Mouse (Mus musculus) stomach, embryonic 15.5 days (tissue): Measurements from ENCODE around the gene Olfr750. TPM values are rescaled to one million over a fixed set of nuclear protein-coding genes. Genes with fewer than 3 reads are reported as not detected.
"Not testable (repeated sequence)": the region's sequence is repeated elsewhere in the genome, so short reads cannot be mapped to it uniquely, and the experiment has no call there.

ENCODE experiments used
- ATAC-seq: fragments of 200-750 bp; cut with Nextera tagmentation; 2 replicates; pipeline ENCODE4 v1.8.0; 2017; ENCODE audit warnings: low read depth, moderate number of reproducible peaks, moderate TSS enrichment; ENCODE audit not compliant: insufficient read depth, low FRiP score
- H3K27ac ChIP-seq: fragments of 300-500 bp; sonication (generic); 2 replicates; pipeline ENCODE4 v1.5.1; 2015; ENCODE audit warnings: mild to moderate bottlenecking, inconsistent platforms
- H3K27me3 ChIP-seq: fragments of 300-500 bp; sonication (generic); replicated peaks from 2 replicates; pipeline ENCODE4 v1.6.1; 2015; ENCODE audit warnings: inconsistent platforms
- H3K36me3 ChIP-seq: fragments of 300-500 bp; sonication (generic); 2 replicates; pipeline ENCODE4 v1.6.1; 2015; ENCODE audit warnings: inconsistent platforms
- H3K4me1 ChIP-seq: fragments of 300-500 bp; sonication (generic); 2 replicates; pipeline ENCODE4 v1.6.1; 2015; ENCODE audit warnings: inconsistent platforms
- H3K4me2 ChIP-seq: fragments of 300-500 bp; sonication (generic); 2 replicates; pipeline ENCODE4 v1.6.1; 2015; ENCODE audit warnings: mild to moderate bottlenecking, inconsistent platforms
- H3K4me3 ChIP-seq: fragments of 300-500 bp; sonication (generic); replicated peaks from 2 replicates; pipeline ENCODE4 v1.5.1; 2015; ENCODE audit warnings: inconsistent platforms
- H3K9ac ChIP-seq: fragments of 300-500 bp; sonication (generic); 2 replicates; pipeline ENCODE4 v1.6.1; 2015; ENCODE audit warnings: inconsistent platforms
- H3K9me3 ChIP-seq: fragments of 300-500 bp; sonication (generic); 2 replicates; pipeline ENCODE4 v1.6.1; 2016; ENCODE audit warnings: inconsistent platforms
- WGBS: fragments of 180-500 bp; shearing (Covaris S2); methylation state at CpG from one replicate; pipeline ENCODE4 v1.1.7; 2015; 5-methylcytosine and 5-hydroxymethylcytosine counted together
- polyA plus RNA-seq: library from polyadenylated mRNA; unstranded; fragments of >200 nt; fragmentation: Nextera tagmentation; extraction: Ambion mirVana; gene quantifications from 2 replicates; pipeline ENCODE4 v1.2.1, GENCODE M21; 2015

Gene Olfr750
- polyA plus RNA-seq: not detected in 2 replicates

- H3K9ac ChIP-seq: no peak within 1 kb of the TSS
- no peak within 1 kb of the TSS for H3K27ac ChIP-seq
- no peaks in the 10 kb centered on the region for H3K4me1 ChIP-seq
- no peaks in the 10 kb centered on the region for H3K9me3 ChIP-seq
- no peak within 1 kb of the TSS for H3K4me3 ChIP-seq
- 83% methylated on average over 3 of the region's 3 CpGs for WGBS
- H3K36me3 ChIP-seq: no peaks in the 10 kb centered on the region
- H3K27me3 ChIP-seq: no peaks in the 10 kb centered on the region
- no peak within 1 kb of the TSS for H3K4me2 ChIP-seq
- ATAC-seq: no peak
These were observed at the start of gene Olfr750 for GRCm38 (mm10) chr14:51074335-51074734. Gene Olfr750 (minus strand): TSS chr14:51074435.

GRCm38 (mm10) chr14:51113916-51114560 lies 39.8 kb upstream of the Olfr750 start, which contains the start of gene Eddm3b:
Gene Eddm3b (plus strand): TSS chr14:51114426.
- no peaks in the 10 kb centered on the region for H3K27me3 ChIP-seq
- 48% methylated on average over 12 of the region's 12 CpGs for WGBS
- no peak within 1 kb of the TSS for H3K4me3 ChIP-seq
- no peak within 1 kb of the TSS for H3K4me2 ChIP-seq
- H3K4me1 ChIP-seq: no peaks in the 10 kb centered on the region
- ATAC-seq: no peak
- no peaks in the 10 kb centered on the region for H3K9me3 ChIP-seq
- H3K36me3 ChIP-seq: no peaks in the 10 kb centered on the region
- no peak within 1 kb of the TSS for H3K27ac ChIP-seq
- H3K9ac ChIP-seq: no peak within 1 kb of the TSS

GRCm38 (mm10) chr14:51113476-51113875 lies 39.2 kb upstream of the Olfr750 start:
- Histone ChIP-seq H3K27ac (no peak overlapping the region), H3K4me3 (no peak overlapping the region), H3K4me2 (no peak overlapping the region), H3K27me3 (no peaks in the 10 kb centered on the region), H3K9ac (no peak overlapping the region), H3K4me1 (no peaks in the 10 kb centered on the region), H3K9me3 (no peaks in the 10 kb centered on the region), H3K36me3 (no peaks in the 10 kb centered on the region)
- 50% methylated on average over 9 of the region's 9 CpGs for WGBS
- no peak for ATAC-seq

GRCm38 (mm10) chr14:51111966-51112365 lies 37.7 kb upstream of the Olfr750 start:
- H3K4me3 ChIP-seq: no peak overlapping the region

GRCm38 (mm10) chr14:51106449-51106967 lies 32.3 kb upstream of the Olfr750 start:
- Histone ChIP-seq H3K9ac (no peak overlapping the region), H3K9me3 (no peaks in the 10 kb centered on the region), H3K36me3 (no peaks in the 10 kb centered on the region), H3K27ac (no peak overlapping the region), H3K27me3 (no peaks in the 10 kb centered on the region), H3K4me3 (no peak overlapping the region), H3K4me2 (no peak overlapping the region), H3K4me1 (no peaks in the 10 kb centered on the region)
- no peak for ATAC-seq

More at GRCm38 (mm10) chr14:51111966-51112365, 37.7 kb upstream of the Olfr750 start:
- H3K27ac ChIP-seq: no peak overlapping the region
- H3K4me2 ChIP-seq: no peak overlapping the region
- no peak overlapping the region for H3K9ac ChIP-seq
- ATAC-seq: no peak
- H3K36me3 ChIP-seq: no peaks in the 10 kb centered on the region
- H3K27me3 ChIP-seq: no peaks in the 10 kb centered on the region
- H3K4me1 ChIP-seq: no peaks in the 10 kb centered on the region
- no peaks in the 10 kb centered on the region for H3K9me3 ChIP-seq
- 56% methylated on average over 3 of the region's 3 CpGs for WGBS

GRCm38 (mm10) chr14:51104366-51104765 lies 30.1 kb upstream of the Olfr750 start:
- Histone ChIP-seq H3K4me1 (no peaks in the 10 kb centered on the region), H3K27ac (no peak overlapping the region), H3K9ac (no peak overlapping the region), H3K27me3 (no peaks in the 10 kb centered on the region), H3K4me3 (no peak overlapping the region), H3K4me2 (no peak overlapping the region), H3K36me3 (no peaks in the 10 kb centered on the region), H3K9me3 (no peaks in the 10 kb centered on the region)
- WGBS: 69% methylated on average over 2 of the region's 2 CpGs
- no peak for ATAC-seq

GRCm38 (mm10) chr14:51103217-51103616 lies 29.0 kb upstream of the Olfr750 start:
- no peaks in the 10 kb centered on the region for H3K36me3 ChIP-seq
- H3K4me3 ChIP-seq: no peak overlapping the region
- H3K9ac ChIP-seq: no peak overlapping the region
- no peak overlapping the region for H3K27ac ChIP-seq
- H3K4me2 ChIP-seq: no peak overlapping the region
- no peaks in the 10 kb centered on the region for H3K27me3 ChIP-seq
- 60% methylated on average over 3 of the region's 3 CpGs for WGBS
- H3K9me3 ChIP-seq: no peaks in the 10 kb centered on the region
- peak; percentile 39; the same call in 1 of the 2 replicates for ATAC-seq
- no peaks in the 10 kb centered on the region for H3K4me1 ChIP-seq

GRCm38 (mm10) chr14:51101284-51101683 lies 27.0 kb upstream of the Olfr750 start:
- Histone ChIP-seq H3K27me3 (no peaks in the 10 kb centered on the region), H3K4me1 (no peaks in the 10 kb centered on the region), H3K36me3 (no peaks in the 10 kb centered on the region), H3K9me3 (no peaks in the 10 kb centered on the region), H3K9ac (no peak overlapping the region), H3K4me3 (no peak overlapping the region), H3K27ac (no peak overlapping the region), H3K4me2 (no peak overlapping the region)
- WGBS: 68% methylated on average over 9 of the region's 9 CpGs
- ATAC-seq: no peak

GRCm38 (mm10) chr14:51098921-51099320 lies 24.7 kb upstream of the Olfr750 start:
- Histone ChIP-seq H3K4me1 (no peaks in the 10 kb centered on the region), H3K36me3 (no peaks in the 10 kb centered on the region), H3K9ac (no peak overlapping the region), H3K9me3 (no peaks in the 10 kb centered on the region), H3K4me2 (no peak overlapping the region), H3K27ac (no peak overlapping the region), H3K27me3 (no peaks in the 10 kb centered on the region), H3K4me3 (no peak overlapping the region)
- WGBS: 95% methylated on average over 11 of the region's 11 CpGs
- ATAC-seq: no peak

GRCm38 (mm10) chr14:51098300-51098699 lies 24.1 kb upstream of the Olfr750 start:
- not testable (repeated sequence) for H3K4me3 ChIP-seq, H3K9ac ChIP-seq, H3K27me3 ChIP-seq, H3K9me3 ChIP-seq, H3K4me1 ChIP-seq, H3K4me2 ChIP-seq, H3K36me3 ChIP-seq, H3K27ac ChIP-seq, ATAC-seq
- 29% methylated on average over 1 of the region's 1 CpGs for WGBS

GRCm38 (mm10) chr14:51095736-51096524 lies 21.7 kb upstream of the Olfr750 start:
- peak; percentile 87 for ATAC-seq
- Histone ChIP-seq H3K27me3 (no peaks in the 10 kb centered on the region), H3K36me3 (no peaks in the 10 kb centered on the region), H3K9ac (no peak overlapping the region), H3K4me1 (peaks cover 2% of the 10 kb centered on the region), H3K9me3 (no peaks in the 10 kb centered on the region), H3K4me3 (peak overlapping the region; percentile 16; the same call in 1 of the 2 replicates), H3K27ac (peak overlapping the region; percentile 75), H3K4me2 (peak overlapping the region; percentile 29; the same call in 1 of the 2 replicates)
- WGBS: 29% methylated on average over 9 of the region's 9 CpGs

GRCm38 (mm10) chr14:51094921-51095320 lies 20.7 kb upstream of the Olfr750 start:
- H3K27me3 ChIP-seq: no peaks in the 10 kb centered on the region
- H3K27ac ChIP-seq: no peak overlapping the region
- 68% methylated on average over 9 of the region's 9 CpGs for WGBS
- ATAC-seq: no peak
- no peak overlapping the region for H3K9ac ChIP-seq
- H3K36me3 ChIP-seq: no peaks in the 10 kb centered on the region
- H3K9me3 ChIP-seq: no peaks in the 10 kb centered on the region
- H3K4me2 ChIP-seq: no peak overlapping the region
- H3K4me3 ChIP-seq: no peak overlapping the region
- H3K4me1 ChIP-seq: peaks cover 2% of the 10 kb centered on the region
